Comparison of ENCODE assay signal across 24 mouse cellular contexts in genomic region chr5:121125563-121125962, GRCm38 (mm10).
DNase-seq lines count a peak whose midpoint lies in the region; ATAC-seq and TF ChIP-seq lines count a peak whose summit lies in the region.
"Had no signal": no experiment of that assay in that cellular context is flagged by ENCODE, and none has a peak within 500 bp of the region (broad histone marks: within the 10 kb centered on the region; RNA-seq: fewer than 3 reads in every experiment).

No protein-coding gene starts in this region.

- H3K9ac ChIP-seq in forebrain, postnatal 0 days: no peak overlapping the region
- H3K9ac ChIP-seq in kidney, embryonic 16.5 days (replicated peaks; ENCODE audit: low read length): no peak overlapping the region
- H3K9ac ChIP-seq: embryonic facial prominence, embryonic 13.5 days; hindbrain, embryonic 12.5 days; hindbrain, embryonic 15.5 days had no signal

- H3K36me3 ChIP-seq in forebrain, postnatal 0 days (ENCODE audit: insufficient read depth): peaks cover 10% of the 10 kb centered on the region; the same call in 1 of the 2 replicates
- H3K36me3 ChIP-seq in forebrain, embryonic 10.5 days (replicated peaks): peaks cover 16% of the 10 kb centered on the region
- H3K36me3 ChIP-seq in kidney, embryonic 16.5 days (ENCODE audit: insufficient read depth, low read length): peaks cover 6% of the 10 kb centered on the region; the same call in 1 of the 2 replicates
- H3K36me3 ChIP-seq: hindbrain, embryonic 15.5 days had no signal

- H3K9me3 ChIP-seq in forebrain, postnatal 0 days (ENCODE audit: low read length): no peaks in the 10 kb centered on the region
- H3K9me3 ChIP-seq in forebrain, embryonic 10.5 days: no peaks in the 10 kb centered on the region
- no peaks in the 10 kb centered on the region for H3K9me3 ChIP-seq in kidney, embryonic 16.5 days (ENCODE audit: low read length)
- H3K9me3 ChIP-seq: embryonic facial prominence, embryonic 10.5 days; embryonic facial prominence, embryonic 13.5 days; hindbrain, embryonic 12.5 days; hindbrain, embryonic 15.5 days had no signal

- WGBS in forebrain, postnatal 0 days: 70% methylated on average over 14 of the region's 14 CpGs
- 89% methylated on average over 14 of the region's 14 CpGs for WGBS in forebrain, embryonic 10.5 days
- WGBS in kidney, embryonic 16.5 days: 92% methylated on average over 14 of the region's 14 CpGs

- H3K4me1 ChIP-seq in forebrain, postnatal 0 days (ENCODE audit: insufficient read depth): peaks cover 3% of the 10 kb centered on the region; the same call in 1 of the 2 replicates
- H3K4me1 ChIP-seq in forebrain, embryonic 10.5 days: no peaks in the 10 kb centered on the region
- H3K4me1 ChIP-seq in kidney, embryonic 16.5 days (ENCODE audit: insufficient read depth, low read length): no peaks in the 10 kb centered on the region
- H3K4me1 ChIP-seq: embryonic facial prominence, embryonic 10.5 days; embryonic facial prominence, embryonic 13.5 days had no signal

- peak; percentile 60 for DNase-seq in forebrain, postnatal 0 days
- DNase-seq in forebrain, embryonic 10.5 days (ENCODE audit: extremely low spot score, low spot score): no peak
- peak; percentile 38 for DNase-seq in layer of hippocampus, adult 9-11 months
- DNase-seq in layer of hippocampus, postnatal 25 days (ENCODE audit: extremely low spot score in 1 of 2, low spot score in 1 of 2): no peak
- DNase-seq in right cerebral cortex, adult 18-20 months: peak; percentile 38
- DNase-seq in right cerebral cortex, postnatal 14 days: no peak
- DNase-seq in telencephalon, adult 2 months (ENCODE audit: low read depth, low spot score): peak; percentile 78
- DNase-seq: adrenal gland, adult 2 months; adrenal gland, postnatal 14 days; cerebellum, adult 11-12 months; cerebellum, adult 8-10 months; cerebellum, postnatal 36 days; embryo, embryonic 11 days; gastrocnemius, adult 2 months; gastrocnemius, postnatal 14 days; heart, adult 11 months had no signal

- peak overlapping the region; percentile 66 for H3K27ac ChIP-seq in forebrain, postnatal 0 days (ENCODE audit: low read depth, low read length)
- no peak overlapping the region for H3K27ac ChIP-seq in forebrain, embryonic 10.5 days
- no peak overlapping the region for H3K27ac ChIP-seq in kidney, embryonic 16.5 days (ENCODE audit: low read length)
- H3K27ac ChIP-seq: embryonic facial prominence, embryonic 10.5 days; embryonic facial prominence, embryonic 13.5 days; gastrocnemius, adult 2 months; hindbrain, embryonic 12.5 days; hindbrain, embryonic 15.5 days had no signal

- no peak overlapping the region for H3K4me2 ChIP-seq in forebrain, postnatal 0 days (ENCODE audit: low read depth)
- H3K4me2 ChIP-seq in kidney, embryonic 16.5 days (replicated peaks; ENCODE audit: low read depth, low read length): no peak overlapping the region
- H3K4me2 ChIP-seq: embryonic facial prominence, embryonic 13.5 days; heart, embryonic 11.5 days; hindbrain, embryonic 12.5 days; hindbrain, embryonic 15.5 days had no signal

- TF ChIP-seq CTCF in forebrain, postnatal 0 days (IDR thresholded peaks at IDR 0.05; ENCODE audit: low read depth): no peak

- no peak overlapping the region for H3K4me3 ChIP-seq in forebrain, postnatal 0 days (ENCODE audit: low read depth, low read length)
- H3K4me3 ChIP-seq in forebrain, embryonic 10.5 days: no peak overlapping the region
- no peak overlapping the region for H3K4me3 ChIP-seq in kidney, embryonic 16.5 days (ENCODE audit: low read length)
- H3K4me3 ChIP-seq: embryonic facial prominence, embryonic 10.5 days; embryonic facial prominence, embryonic 13.5 days; erythroblast, embryonic 14.5 days; gastrocnemius, adult 2 months; hindbrain, embryonic 12.5 days; hindbrain, embryonic 15.5 days had no signal

- H3K27me3 ChIP-seq in forebrain, postnatal 0 days (ENCODE audit: insufficient read depth, low read length): no peaks in the 10 kb centered on the region
- no peaks in the 10 kb centered on the region for H3K27me3 ChIP-seq in forebrain, embryonic 10.5 days (ENCODE audit: poor library complexity, severe bottlenecking)
- H3K27me3 ChIP-seq in kidney, embryonic 16.5 days (ENCODE audit: insufficient read depth, low read length): no peaks in the 10 kb centered on the region
- H3K27me3 ChIP-seq: embryonic facial prominence, embryonic 13.5 days; hindbrain, embryonic 12.5 days; hindbrain, embryonic 15.5 days had no signal

- peak; percentile 59 for ATAC-seq in forebrain, postnatal 0 days
- ATAC-seq in kidney, embryonic 16.5 days (ENCODE audit: low FRiP score, low TSS enrichment): no peak
- ATAC-seq: CD4-positive, CD25-positive, alpha-beta regulatory T cell, adult 4 months had no signal

Comparison
In these comparisons a context has a peak if more than half of its experiments do, and no peak if none do; other contexts are left out.
1. DNase-seq: peak in forebrain, postnatal 0 days (single experiment), layer of hippocampus, adult 9-11 months (single experiment), right cerebral cortex, adult 18-20 months (single experiment) and telencephalon, adult 2 months (single experiment); none in forebrain, embryonic 10.5 days (single experiment), layer of hippocampus, postnatal 25 days (0 of 2) and right cerebral cortex, postnatal 14 days (single experiment).